Mouse (Mus musculus): ENCODE data around the gene Palld. TPM values are rescaled to one million over a fixed set of nuclear protein-coding genes. Genes with fewer than 3 reads are reported as not detected.

The Palld gene
- polyA plus RNA-seq, 1 experiment from 2014 or later = 48.3 TPM

DNA sequence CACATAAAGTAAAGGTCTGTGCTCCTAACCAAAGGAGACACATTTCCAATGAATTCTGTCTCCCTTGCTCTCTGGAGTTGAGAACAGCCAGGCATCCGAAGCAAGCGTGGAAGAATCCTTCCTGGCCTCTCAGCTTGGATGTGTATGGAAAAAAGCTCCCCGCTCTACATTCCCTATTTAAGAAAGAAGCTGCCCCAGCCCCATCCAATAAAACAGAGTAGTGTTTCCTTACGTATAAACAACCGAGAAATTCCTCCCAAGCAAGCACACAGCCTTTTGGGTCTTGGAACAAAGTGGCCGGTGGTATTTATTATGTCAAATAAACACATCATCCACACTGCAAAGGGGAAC, 295.1 kb downstream of the Palld start:
- H3K27ac ChIP-seq (ENCODE audit: low read depth, low read length) = peak overlapping the region; percentile 62
- H3K4me2 ChIP-seq (replicated peaks; ENCODE audit: low read depth, low read length) = no peak overlapping the region
- DNase-seq (ENCODE audit: low spot score) = no peak
- no peaks in the 10 kb centered on the region for H3K4me1 ChIP-seq (replicated peaks; ENCODE audit: control insufficient read depth, insufficient read depth, low read length)
- H3K4me3 ChIP-seq (ENCODE audit: low read depth, low read length) = no peak overlapping the region
- H3K27me3 ChIP-seq (ENCODE audit: control insufficient read depth, insufficient read depth, low read length) = no peaks in the 10 kb centered on the region
- H3K36me3 ChIP-seq (ENCODE audit: control insufficient read depth, insufficient read depth, low read length) = no peaks in the 10 kb centered on the region
- no peak overlapping the region for H3K9ac ChIP-seq (ENCODE audit: low read depth, low read length)
- no peaks in the 10 kb centered on the region for H3K9me3 ChIP-seq (ENCODE audit: control insufficient read depth, low read length)
- WGBS = 51% methylated on average over 6 of the region's 6 CpGs
- no peak; the same call in 1 of the 2 replicates for ATAC-seq (ENCODE audit: low FRiP score)

DNA sequence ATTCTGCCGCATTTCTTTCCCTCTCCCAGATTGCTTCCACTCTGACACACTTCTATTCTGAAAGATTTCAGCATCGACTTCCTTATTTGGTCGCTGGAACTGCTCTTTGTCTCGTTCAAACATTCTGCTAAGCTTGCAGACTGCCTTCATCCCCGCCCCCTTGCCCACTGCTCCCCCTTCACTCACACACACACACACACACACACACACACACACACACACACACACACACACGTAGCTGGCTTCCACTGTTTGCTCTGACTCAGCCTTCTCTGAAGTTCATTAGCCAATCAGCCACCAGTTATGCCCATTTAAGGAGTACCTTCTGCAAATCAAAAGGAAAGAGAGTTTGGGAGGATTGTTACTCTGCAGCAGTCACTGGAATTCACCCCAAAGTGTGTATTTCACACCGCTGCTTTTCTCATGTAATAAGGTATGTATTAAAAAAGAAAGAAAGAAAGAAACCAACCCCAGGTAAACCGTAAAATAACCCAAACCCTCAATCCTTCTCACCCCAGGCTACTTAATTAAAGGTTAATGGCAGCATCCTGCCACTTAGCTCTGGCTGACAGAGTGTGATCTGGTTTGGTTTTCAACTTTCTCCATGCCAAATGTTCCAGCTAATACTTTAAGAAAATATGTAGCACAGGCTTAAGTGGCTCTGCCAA, 295.6 kb downstream of the Palld start:
- Histone ChIP-seq H3K4me3 (ENCODE audit: low read depth, low read length) (no peak overlapping the region), H3K27ac (ENCODE audit: low read depth, low read length) (peak overlapping the region; percentile 62), H3K4me2 (replicated peaks; ENCODE audit: low read depth, low read length) (no peak overlapping the region), H3K9ac (ENCODE audit: low read depth, low read length) (no peak overlapping the region), H3K9me3 (ENCODE audit: control insufficient read depth, low read length) (no peaks in the 10 kb centered on the region), H3K27me3 (ENCODE audit: control insufficient read depth, insufficient read depth, low read length) (no peaks in the 10 kb centered on the region), H3K36me3 (ENCODE audit: control insufficient read depth, insufficient read depth, low read length) (no peaks in the 10 kb centered on the region), H3K4me1 (replicated peaks; ENCODE audit: control insufficient read depth, insufficient read depth, low read length) (no peaks in the 10 kb centered on the region)
- DNase-seq (ENCODE audit: low spot score) = peak; percentile 60
- peak; percentile 80 for ATAC-seq (ENCODE audit: low FRiP score)
- WGBS = 24% methylated on average over 8 of the region's 8 CpGs

DNA sequence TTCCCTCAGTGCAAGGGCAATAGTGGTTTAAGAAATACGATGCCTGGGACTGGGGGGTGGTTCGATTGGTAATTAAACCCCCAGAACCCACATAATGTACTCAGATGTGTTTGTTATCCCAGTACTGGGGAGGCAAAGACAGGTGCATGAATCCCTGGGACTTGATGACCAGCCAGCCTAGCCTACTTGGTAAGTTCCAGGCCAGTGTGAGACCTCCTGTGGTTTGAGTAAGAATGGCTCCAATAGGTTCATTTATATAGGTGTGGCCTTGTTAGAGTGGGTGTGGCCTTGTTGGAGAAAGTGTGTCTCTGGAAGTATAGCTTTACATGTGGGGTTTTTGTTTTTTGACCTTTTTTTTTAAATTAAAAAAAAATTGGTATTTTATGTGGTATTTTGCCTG, 297.6 kb downstream of the Palld start:
- Histone ChIP-seq H3K4me3 (ENCODE audit: low read depth, low read length) (no peak overlapping the region), H3K9me3 (ENCODE audit: control insufficient read depth, low read length) (no peaks in the 10 kb centered on the region), H3K9ac (ENCODE audit: low read depth, low read length) (no peak overlapping the region), H3K4me2 (replicated peaks; ENCODE audit: low read depth, low read length) (no peak overlapping the region), H3K27me3 (ENCODE audit: control insufficient read depth, insufficient read depth, low read length) (no peaks in the 10 kb centered on the region), H3K27ac (ENCODE audit: low read depth, low read length) (no peak overlapping the region), H3K36me3 (ENCODE audit: control insufficient read depth, insufficient read depth, low read length) (no peaks in the 10 kb centered on the region), H3K4me1 (replicated peaks; ENCODE audit: control insufficient read depth, insufficient read depth, low read length) (no peaks in the 10 kb centered on the region)
- no peak for DNase-seq (ENCODE audit: low spot score)
- ATAC-seq (ENCODE audit: low FRiP score) = no peak
- 91% methylated on average over 2 of the region's 2 CpGs for WGBS

DNA sequence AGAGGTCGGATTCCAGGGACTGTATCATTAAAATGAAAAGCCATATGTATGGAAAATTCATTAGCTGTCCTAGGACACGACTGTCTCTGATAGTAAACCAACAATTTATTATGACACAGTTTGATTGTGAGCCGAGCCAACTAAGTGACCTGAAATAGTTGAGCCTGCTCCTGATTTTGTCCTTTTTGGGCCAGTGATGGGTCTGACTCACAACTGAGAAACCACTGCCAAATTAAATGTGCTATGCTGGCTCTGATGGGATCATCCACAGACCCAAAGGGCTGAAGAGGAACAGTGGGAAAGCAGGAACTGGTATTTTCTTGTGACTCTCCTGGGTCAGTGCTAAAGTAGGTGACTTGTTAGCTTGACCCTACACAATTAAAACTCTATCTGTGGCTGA, 305.6 kb downstream of the Palld start:
- no peak overlapping the region for H3K9ac ChIP-seq (ENCODE audit: low read depth, low read length)
- no peaks in the 10 kb centered on the region for H3K9me3 ChIP-seq (ENCODE audit: control insufficient read depth, low read length)
- WGBS = 66% methylated on average over 3 of the region's 3 CpGs
- no peaks in the 10 kb centered on the region for H3K36me3 ChIP-seq (ENCODE audit: control insufficient read depth, insufficient read depth, low read length)
- no peak overlapping the region for H3K4me3 ChIP-seq (ENCODE audit: low read depth, low read length)
- no peak overlapping the region for H3K4me2 ChIP-seq (replicated peaks; ENCODE audit: low read depth, low read length)
- H3K4me1 ChIP-seq (replicated peaks; ENCODE audit: control insufficient read depth, insufficient read depth, low read length) = 0 out of 2 replicates have a peak, but pooled peaks cover 3% of the 10 kb centered on the region
- DNase-seq (ENCODE audit: low spot score) (no peak), ATAC-seq (ENCODE audit: low FRiP score) (no peak)
- H3K27me3 ChIP-seq (ENCODE audit: control insufficient read depth, insufficient read depth, low read length) = no peaks in the 10 kb centered on the region
- no peak overlapping the region for H3K27ac ChIP-seq (ENCODE audit: low read depth, low read length)

DNA sequence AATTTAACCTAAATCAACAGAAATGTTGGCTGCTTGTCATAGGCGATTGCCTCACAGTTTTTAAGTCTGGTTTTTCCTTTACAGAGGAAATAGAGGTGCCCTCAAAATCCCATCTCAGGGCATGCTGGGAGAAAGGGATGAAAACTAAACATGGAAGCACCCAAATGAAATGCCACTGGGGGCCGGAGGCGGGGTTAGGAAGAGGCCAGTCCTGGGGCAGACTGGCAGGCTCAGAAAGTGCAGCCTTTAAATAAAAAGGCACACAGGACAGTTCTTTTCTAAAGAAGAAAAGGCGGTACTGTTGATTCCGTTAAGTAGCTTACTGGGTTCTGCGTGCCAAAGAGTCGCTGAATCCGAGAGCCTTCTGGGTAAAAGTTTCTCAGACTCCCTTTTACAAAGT, 311.0 kb downstream of the Palld start:
- H3K9ac ChIP-seq (ENCODE audit: low read depth, low read length) = no peak overlapping the region; the same call in 1 of the 2 replicates
- no peak overlapping the region for H3K27ac ChIP-seq (ENCODE audit: low read depth, low read length)
- H3K36me3 ChIP-seq (ENCODE audit: control insufficient read depth, insufficient read depth, low read length) = no peaks in the 10 kb centered on the region

DNA sequence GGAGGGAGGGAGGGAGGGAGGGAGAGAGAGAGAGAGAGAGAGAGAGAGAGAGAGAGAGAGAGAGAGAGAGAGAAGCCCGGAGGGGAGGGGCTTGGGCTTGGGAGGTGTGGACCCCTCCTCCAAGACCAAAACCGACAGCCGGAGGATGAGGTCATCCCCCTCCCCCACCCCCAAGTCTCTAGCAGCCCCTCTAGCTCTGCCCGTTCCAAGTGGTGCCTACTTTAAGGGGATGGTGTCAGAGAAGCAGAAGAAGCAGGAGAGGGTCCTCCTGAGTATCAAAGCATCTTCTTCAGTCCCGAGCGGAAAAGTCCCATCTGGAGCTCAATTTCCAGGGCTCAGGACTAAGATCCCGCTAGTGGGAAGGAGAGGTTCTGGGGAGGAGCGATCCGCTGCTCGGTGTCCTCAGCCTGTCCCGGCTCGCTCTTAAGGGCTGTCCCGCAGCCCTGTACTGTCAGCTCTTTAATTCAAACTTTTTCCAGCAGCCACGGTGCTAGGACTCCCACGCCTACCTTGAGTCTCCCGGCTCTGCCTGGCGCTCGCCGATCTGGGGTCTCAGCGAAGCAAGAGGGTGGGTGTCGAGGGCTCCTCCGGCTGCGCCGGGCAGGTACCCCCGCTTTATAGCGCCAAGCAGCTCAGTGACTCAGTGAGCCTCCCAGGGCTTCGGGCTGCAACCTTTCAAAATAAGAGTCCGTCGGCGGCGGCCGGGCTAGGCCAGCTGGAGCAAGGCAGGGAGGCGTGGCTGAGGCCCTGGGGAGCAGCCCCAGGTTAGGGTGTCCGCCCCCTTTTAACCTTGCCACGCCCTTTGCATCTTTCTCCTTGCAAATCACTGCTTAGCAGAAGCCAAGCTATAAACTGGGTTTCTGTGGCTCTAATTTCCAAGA, 311.7 kb downstream of the Palld start:
- Histone ChIP-seq H3K4me3 (ENCODE audit: low read depth, low read length) (peak overlapping the region; percentile 61), H3K9ac (ENCODE audit: low read depth, low read length) (peak overlapping the region; percentile 60), H3K27ac (ENCODE audit: low read depth, low read length) (peak overlapping the region; percentile 67; the same call in 1 of the 2 replicates), H3K4me2 (replicated peaks; ENCODE audit: low read depth, low read length) (peak overlapping the region; percentile 76), H3K27me3 (ENCODE audit: control insufficient read depth, insufficient read depth, low read length) (no peaks in the 10 kb centered on the region), H3K36me3 (ENCODE audit: control insufficient read depth, insufficient read depth, low read length) (no peaks in the 10 kb centered on the region), H3K4me1 (replicated peaks; ENCODE audit: control insufficient read depth, insufficient read depth, low read length) (peaks cover 11% of the 10 kb centered on the region; the same call in 1 of the 2 replicates), H3K9me3 (ENCODE audit: control insufficient read depth, low read length) (no peaks in the 10 kb centered on the region)
- WGBS = under 1% methylated on average over 34 of the region's 35 CpGs
- ATAC-seq (ENCODE audit: low FRiP score) (peak; percentile 92), DNase-seq (ENCODE audit: low spot score) (peak; percentile 90)

More for the DNA sequence above, 311.0 kb downstream of the Palld start:
- peak; percentile 48; the same call in 1 of the 2 replicates for ATAC-seq (ENCODE audit: low FRiP score)
- DNase-seq (ENCODE audit: low spot score) = peak; percentile 55
- Histone ChIP-seq H3K9me3 (ENCODE audit: control insufficient read depth, low read length) (no peaks in the 10 kb centered on the region), H3K4me2 (replicated peaks; ENCODE audit: low read depth, low read length) (peak overlapping the region; percentile 76), H3K4me1 (replicated peaks; ENCODE audit: control insufficient read depth, insufficient read depth, low read length) (peaks cover 11% of the 10 kb centered on the region; the same call in 1 of the 2 replicates), H3K27me3 (ENCODE audit: control insufficient read depth, insufficient read depth, low read length) (no peaks in the 10 kb centered on the region), H3K4me3 (ENCODE audit: low read depth, low read length) (peak overlapping the region; percentile 61; the same call in 1 of the 2 replicates)
- WGBS = 2% methylated on average over 8 of the region's 8 CpGs

DNA sequence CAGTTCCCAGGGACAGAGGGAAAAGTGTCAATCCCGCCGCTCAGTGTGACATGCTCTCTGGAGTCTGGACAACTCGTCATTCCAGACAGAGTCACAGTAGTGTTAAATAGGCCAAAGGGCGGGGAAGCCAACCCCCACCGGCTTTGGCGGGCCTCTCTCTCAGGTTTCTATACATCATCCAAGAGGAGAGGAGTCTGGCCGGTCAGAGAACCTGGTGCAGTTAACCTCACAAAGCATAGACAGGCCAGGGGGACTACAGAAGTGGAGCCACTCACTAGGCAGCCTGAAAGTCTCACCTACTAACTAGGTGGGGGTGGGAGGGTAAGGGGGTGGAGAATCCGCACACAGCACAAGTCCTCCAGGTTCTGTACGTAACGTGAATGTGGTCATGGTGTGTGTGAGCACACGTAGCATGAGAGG, 312.5 kb downstream of the Palld start:
- no peaks in the 10 kb centered on the region for H3K27me3 ChIP-seq (ENCODE audit: control insufficient read depth, insufficient read depth, low read length)
- DNase-seq (ENCODE audit: low spot score) (peak; percentile 38), ATAC-seq (ENCODE audit: low FRiP score) (peak; percentile 36)
- 2% methylated on average over 11 of the region's 11 CpGs for WGBS
- peak overlapping the region; percentile 39 for H3K4me2 ChIP-seq (replicated peaks; ENCODE audit: low read depth, low read length)
- H3K9ac ChIP-seq (ENCODE audit: low read depth, low read length) = peak overlapping the region; percentile 27; the same call in 1 of the 2 replicates
- no peaks in the 10 kb centered on the region for H3K9me3 ChIP-seq (ENCODE audit: control insufficient read depth, low read length)
- H3K4me1 ChIP-seq (replicated peaks; ENCODE audit: control insufficient read depth, insufficient read depth, low read length) = peaks cover 11% of the 10 kb centered on the region; the same call in 1 of the 2 replicates
- no peak overlapping the region for H3K27ac ChIP-seq (ENCODE audit: low read depth, low read length)
- H3K36me3 ChIP-seq (ENCODE audit: control insufficient read depth, insufficient read depth, low read length) = no peaks in the 10 kb centered on the region
- peak overlapping the region; percentile 61 for H3K4me3 ChIP-seq (ENCODE audit: low read depth, low read length)

DNA sequence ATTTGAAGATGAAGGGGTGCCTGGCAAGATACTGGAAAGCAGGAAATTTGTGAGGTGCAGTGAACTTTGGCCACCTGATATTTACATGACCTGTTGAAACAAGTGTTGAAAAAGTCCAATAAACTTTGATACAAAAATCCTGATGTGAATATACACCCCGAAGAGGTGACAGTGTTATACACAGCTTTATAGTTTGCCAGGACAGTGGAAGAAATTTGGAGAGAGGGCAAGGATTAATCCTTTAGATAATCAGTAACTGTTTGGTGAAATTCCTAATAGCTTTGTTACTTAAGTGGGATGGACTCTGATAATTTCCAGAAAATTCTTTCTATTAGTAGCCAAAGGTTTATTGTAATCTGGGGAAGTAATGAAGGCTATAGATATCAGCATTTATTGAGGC, 314.2 kb downstream of the Palld start:
- ATAC-seq (ENCODE audit: low FRiP score) (no peak), DNase-seq (ENCODE audit: low spot score) (no peak)
- Histone ChIP-seq H3K27ac (ENCODE audit: low read depth, low read length) (no peak overlapping the region), H3K4me2 (replicated peaks; ENCODE audit: low read depth, low read length) (no peak overlapping the region), H3K27me3 (ENCODE audit: control insufficient read depth, insufficient read depth, low read length) (no peaks in the 10 kb centered on the region), H3K36me3 (ENCODE audit: control insufficient read depth, insufficient read depth, low read length) (no peaks in the 10 kb centered on the region), H3K9ac (ENCODE audit: low read depth, low read length) (no peak overlapping the region), H3K9me3 (ENCODE audit: control insufficient read depth, low read length) (no peaks in the 10 kb centered on the region), H3K4me1 (replicated peaks; ENCODE audit: control insufficient read depth, insufficient read depth, low read length) (peaks cover 7% of the 10 kb centered on the region; the same call in 1 of the 2 replicates), H3K4me3 (ENCODE audit: low read depth, low read length) (no peak overlapping the region)
- 96% methylated on average over 1 of the region's 1 CpGs for WGBS
